Mouse (Mus musculus): Measurements from ENCODE around the gene Ankrd54.

GRCm38 (mm10) chr15:79098220-79098619 lies 35.5 kb upstream of the Ankrd54 start:
- no peak for TF ChIP-seq CTCF (conservative IDR thresholded peaks at IDR 0.05 in 1 of 2, IDR thresholded peaks at IDR 0.05 in 1 of 2; ENCODE audit: low read depth in 2 of 2, low read length in 2 of 2)
- TF ChIP-seq POLR2A (IDR thresholded peaks at IDR 0.05; ENCODE audit: low read depth, low read length) = no peak
- TF ChIP-seq CHD2 (IDR thresholded peaks at IDR 0.05; ENCODE audit: low read length) = no peak
- TF ChIP-seq GABPA (IDR thresholded peaks at IDR 0.05; ENCODE audit: insufficient replicate concordance, low read depth, low read length) = no peak
- TF ChIP-seq ETS1 (conservative IDR thresholded peaks at IDR 0.05; ENCODE audit: low read depth, low read length) = no peak
- no peak for TF ChIP-seq CHD1 (IDR thresholded peaks at IDR 0.05; ENCODE audit: low read depth, low read length)
- TF ChIP-seq ZKSCAN1 (IDR thresholded peaks at IDR 0.05; ENCODE audit: borderline replicate concordance, low read depth, low read length) = no peak
- no peak for TF ChIP-seq ELF1 (IDR thresholded peaks at IDR 0.05; ENCODE audit: low read depth, low read length)
- TF ChIP-seq KAT2A (IDR thresholded peaks at IDR 0.05; ENCODE audit: insufficient replicate concordance, low read length) = no peak
- TF ChIP-seq TCF12 (IDR thresholded peaks at IDR 0.05; ENCODE audit: low read depth, low read length) = no peak
- TF ChIP-seq E2F4 (IDR thresholded peaks at IDR 0.05; ENCODE audit: insufficient replicate concordance, low read depth, low read length) = no peak
